Mouse (Mus musculus) retina, embryonic 14.5 days (tissue): ENCODE data around the gene 1700018G05Rik.
"Not testable (repeated sequence)": the region's sequence is repeated elsewhere in the genome, so short reads cannot be mapped to it uniquely, and the experiment has no call there.

Experiments
- DNase-seq: peaks from one replicate; pipeline ENCODE4 v3.0.0-alpha.2; 2015; ENCODE audit warnings: low spot score

The 1700018G05Rik gene

GRCm38 (mm10) chrX:102928072-102928471 lies at the start of gene 1700018G05Rik:
1700018G05Rik (plus strand) TSS chrX:102928372.
- not testable (repeated sequence) for DNase-seq

DNA sequence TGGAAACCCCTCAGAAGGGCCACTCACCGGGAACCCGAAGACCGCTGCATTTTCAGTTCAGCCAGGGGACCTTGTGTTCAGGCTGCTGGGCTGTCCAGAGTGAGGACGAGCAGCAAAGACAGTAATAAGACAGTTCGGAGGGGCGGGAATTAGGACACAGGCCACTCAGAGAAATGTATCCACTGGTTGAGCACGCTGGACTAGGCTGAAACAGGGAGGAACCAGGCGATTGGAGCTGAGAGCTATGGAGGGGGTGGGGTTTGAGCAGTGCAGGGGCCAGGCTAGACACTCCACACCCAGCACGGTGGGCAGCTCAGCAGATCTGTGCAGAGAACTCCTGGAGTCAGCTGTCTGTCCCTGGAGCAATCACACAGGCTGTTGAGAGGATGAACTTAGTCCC lies 19.6 kb upstream of the 1700018G05Rik start, which contains the start of the genes Dmrtc1a and 1700011M02Rik:
TSS of gene Dmrtc1a (minus strand) at position 101 of the 400 bp plus-strand sequence.
TSS of gene 1700011M02Rik (plus strand) at position 319 of the 400 bp plus-strand sequence.
- not testable (repeated sequence) for DNase-seq

GRCm38 (mm10) chrX:102914823-102915222 lies 13.3 kb upstream of the 1700018G05Rik start:
- DNase-seq, result not testable (repeated sequence)

DNA sequence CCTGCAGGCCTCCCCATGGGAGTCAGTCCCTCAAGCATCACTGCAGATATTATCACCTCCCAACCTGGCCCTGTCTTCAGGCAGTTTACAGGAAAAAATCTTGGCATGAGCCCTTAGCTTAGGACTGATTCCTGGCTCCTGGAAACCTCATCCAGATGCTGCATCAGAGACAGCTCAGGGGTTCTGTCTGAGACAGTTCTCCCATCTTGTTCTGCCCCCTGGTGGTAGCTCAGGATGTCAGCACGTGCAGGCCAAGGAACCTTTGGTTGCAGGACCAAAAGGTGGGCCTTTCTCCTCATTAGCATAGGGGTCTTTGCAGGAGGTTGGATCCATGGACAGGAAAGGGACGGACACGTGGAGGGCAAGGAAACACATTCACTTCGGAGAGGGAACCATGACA lies 1.5 kb upstream of the 1700018G05Rik start:
- DNase-seq, result peak; percentile 62

GRCm38 (mm10) chrX:102932992-102933570 lies 4.9 kb downstream of the 1700018G05Rik start:
- peak; percentile 2 for DNase-seq

DNA sequence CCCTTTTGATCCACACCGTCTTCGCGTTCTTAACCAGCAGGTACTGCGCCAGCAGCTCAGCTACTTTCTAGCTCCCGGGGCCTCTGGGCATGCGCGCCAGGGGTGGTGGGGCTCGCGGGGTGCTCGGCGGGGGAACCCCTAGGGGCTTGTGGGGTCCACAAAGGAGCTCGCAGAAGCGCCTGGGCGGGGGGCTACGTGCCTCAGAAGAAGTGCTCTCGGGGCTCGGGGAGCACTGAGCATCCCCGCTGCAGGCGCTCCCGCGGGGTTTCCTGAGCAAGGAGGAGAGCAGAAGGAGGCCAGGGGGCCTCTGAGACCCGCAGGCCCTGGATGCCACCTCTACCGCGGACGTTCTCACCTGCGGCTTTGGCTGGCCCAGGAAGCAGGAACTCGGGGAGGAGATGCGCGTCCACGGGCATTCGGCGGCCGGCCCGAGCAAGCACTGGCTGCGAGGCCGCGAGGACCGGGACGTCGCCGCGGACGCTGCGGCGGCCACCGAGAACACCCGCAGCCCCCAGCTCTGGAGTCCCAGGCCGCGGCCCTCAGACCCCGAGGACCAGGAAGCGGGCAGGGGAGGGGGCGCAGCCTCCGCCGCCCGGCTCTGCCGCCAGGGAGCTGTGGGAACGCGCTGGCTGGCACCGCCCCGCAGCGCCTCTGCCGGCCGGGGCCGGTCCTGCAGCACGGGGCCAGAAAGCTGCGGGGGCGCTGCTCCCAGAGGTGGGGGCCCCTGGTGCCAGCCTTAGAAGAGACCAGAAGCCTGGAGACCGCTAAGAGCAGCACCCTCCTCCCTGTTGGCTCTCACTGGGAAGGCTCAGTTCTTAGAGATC lies 5.6 kb downstream of the 1700018G05Rik start:
- DNase-seq, result peak; percentile 72

DNA sequence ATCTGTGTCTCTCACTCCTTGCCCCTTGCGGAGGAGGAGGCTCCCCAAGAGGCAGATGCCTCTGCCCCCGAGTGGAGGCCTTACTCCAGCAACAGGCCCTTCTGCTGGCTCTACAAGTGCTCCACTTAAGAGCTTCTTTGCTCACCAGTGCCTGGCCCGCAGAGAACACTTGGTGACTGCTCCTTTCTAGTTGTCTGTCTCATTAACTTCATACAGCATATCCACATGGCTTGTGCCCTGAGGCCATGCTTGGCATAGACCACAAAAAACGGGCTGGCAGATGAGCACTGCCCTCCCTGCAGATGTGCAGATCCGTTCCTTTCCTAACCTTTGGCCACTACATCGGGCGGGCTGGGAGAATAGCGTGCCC lies 6.2 kb downstream of the 1700018G05Rik start:
- DNase-seq, result no peak

- DNase-seq, result no peak
Observed at GRCm38 (mm10) chrX:102936743-102937142, 8.6 kb downstream of the 1700018G05Rik start.

GRCm38 (mm10) chrX:102950136-102950535 lies 22.0 kb downstream of the 1700018G05Rik start:
- not testable (repeated sequence) for DNase-seq

GRCm38 (mm10) chrX:102958917-102959316 lies 30.7 kb downstream of the 1700018G05Rik start:
- peak; percentile 51 for DNase-seq

- DNase-seq, result no peak
Observed at GRCm38 (mm10) chrX:102960581-102960980, 32.4 kb downstream of the 1700018G05Rik start.
